Mouse (Mus musculus) CH12.LX (cell line): Measurements from ENCODE around the gene Slc38a2. TPM values are rescaled to one million over a fixed set of nuclear protein-coding genes. Genes with fewer than 3 reads are reported as not detected.

Experiments
- DNase-seq: peaks from one replicate; pipeline ENCODE4 v3.0.0-alpha.2; 2013; ENCODE audit errors: extremely low read depth
- H3K27ac ChIP-seq: 2 replicates; pipeline ENCODE4 v1.5.1; 2012; ENCODE audit warnings: low read depth, mild to moderate bottlenecking, control low read depth, moderate library complexity; ENCODE audit not compliant: insufficient read depth
- H3K27me3 ChIP-seq: replicated peaks from 2 replicates; pipeline ENCODE3; 2012; ENCODE audit warnings: inconsistent platforms
- H3K36me3 ChIP-seq, 2 experiments: replicated peaks in 1 of 2; 2 replicates each; pipeline versions ENCODE3 to v1.6.1; 2012; ENCODE audit warnings: inconsistent platforms in 1 of 2, low read length in 1 of 2, mild to moderate bottlenecking in 1 of 2, mixed read lengths in 1 of 2, moderate library complexity in 1 of 2; ENCODE audit not compliant: control insufficient read depth in 1 of 2, insufficient read depth in 1 of 2
- H3K4me1 ChIP-seq, 2 experiments: 2 replicates each; pipeline ENCODE4 v1.6.1; 2012; ENCODE audit warnings: inconsistent platforms in 1 of 2, moderate library complexity in 1 of 2; ENCODE audit not compliant: insufficient read depth in 2 of 2, control insufficient read depth in 1 of 2
- H3K4me2 ChIP-seq: 2 replicates; pipeline ENCODE4 v1.6.1; 2012; ENCODE audit warnings: low read depth, mild to moderate bottlenecking, control low read depth; ENCODE audit not compliant: poor library complexity, insufficient read depth, severe bottlenecking
- H3K4me3 ChIP-seq, 3 experiments: fragments of 150-350 bp in 1 of 3; sonication (generic) in 1 of 3; replicated peaks in 1 of 3; 2 replicates each; pipeline versions ENCODE3 to v1.5.1; 2011 to 2012; ENCODE audit warnings: low read depth in 2 of 3, low read length in 2 of 3, mild to moderate bottlenecking in 2 of 3, moderate library complexity in 2 of 3, control low read depth in 1 of 3, improper control_type of control experiment in 1 of 3, inconsistent platforms in 1 of 3, mixed read lengths in 1 of 3; ENCODE audit not compliant: poor library complexity in 1 of 3
- H3K79me2 ChIP-seq: replicated peaks from 2 replicates; pipeline ENCODE4 v1.6.1; 2012; ENCODE audit warnings: mild to moderate bottlenecking, moderate library complexity; ENCODE audit not compliant: control insufficient read depth, poor library complexity, insufficient read depth, severe bottlenecking; ENCODE audit errors: extremely low read depth
- H3K9ac ChIP-seq: 2 replicates; pipeline ENCODE4 v1.6.1; 2012; ENCODE audit warnings: low read depth, mild to moderate bottlenecking, control low read depth, moderate library complexity; ENCODE audit not compliant: insufficient read depth
- H3K9me3 ChIP-seq: replicated peaks from 2 replicates; pipeline ENCODE3; 2012; ENCODE audit warnings: low read length, inconsistent platforms, mixed read lengths
- CHD1 ChIP-seq: IDR thresholded peaks from 2 replicates; pipeline ENCODE4 v1.6.1; 2012; ENCODE audit warnings: low read depth, low read length, improper control_type of control experiment, inconsistent platforms
- CHD2 ChIP-seq: IDR thresholded peaks from 2 replicates; pipeline ENCODE4 v1.6.1; 2011; ENCODE audit warnings: low read length, improper control_type of control experiment
- CTCF ChIP-seq, 2 experiments: IDR thresholded peaks in 1 of 2; conservative IDR thresholded peaks in 1 of 2; 2 replicates each; pipeline ENCODE4 v1.5.1; 2011 to 2012; ENCODE audit warnings: low read depth in 2 of 2, low read length in 2 of 2, improper control_type of control experiment in 1 of 2, inconsistent platforms in 1 of 2, mild to moderate bottlenecking in 1 of 2, moderate library complexity in 1 of 2
- E2F4 ChIP-seq: IDR thresholded peaks from 2 replicates; pipeline ENCODE4 v1.6.1; 2011; ENCODE audit warnings: low read depth, low read length, improper control_type of control experiment; ENCODE audit not compliant: insufficient replicate concordance
- EP300 ChIP-seq: IDR thresholded peaks from 2 replicates; pipeline ENCODE4 v1.6.1; 2011; ENCODE audit warnings: low read length, improper control_type of control experiment
- ETS1 ChIP-seq: conservative IDR thresholded peaks from 2 replicates; pipeline ENCODE4 v1.6.1; 2012; ENCODE audit warnings: low read depth, mild to moderate bottlenecking, inconsistent platforms, low read length, improper control_type of control experiment, moderate library complexity
- IRF4 ChIP-seq: IDR thresholded peaks from 2 replicates; pipeline ENCODE4 v1.6.1; 2014; ENCODE audit warnings: low read depth, mild to moderate bottlenecking, inconsistent platforms, low read length, improper control_type of control experiment
- JUN ChIP-seq: IDR thresholded peaks from 2 replicates; pipeline ENCODE4 v1.6.1; 2011; ENCODE audit warnings: low read depth, mild to moderate bottlenecking, low read length, improper control_type of control experiment, moderate library complexity; ENCODE audit not compliant: insufficient read depth
- JUND ChIP-seq: conservative IDR thresholded peaks from 2 replicates; pipeline ENCODE4 v1.6.1; 2011; ENCODE audit warnings: low read depth, low read length, improper control_type of control experiment
- KAT2A ChIP-seq: IDR thresholded peaks from 2 replicates; pipeline ENCODE4 v1.6.1; 2012; ENCODE audit warnings: low read length, improper control_type of control experiment, inconsistent platforms; ENCODE audit not compliant: insufficient replicate concordance
- MEF2A ChIP-seq: IDR thresholded peaks from 2 replicates; pipeline ENCODE4 v1.6.1; 2014; ENCODE audit warnings: low read depth, mild to moderate bottlenecking, inconsistent platforms, low read length, improper control_type of control experiment, borderline replicate concordance
- MYC ChIP-seq: IDR thresholded peaks from 2 replicates; pipeline ENCODE4 v1.6.1; 2011; ENCODE audit warnings: low read depth, mild to moderate bottlenecking, improper control_type of control experiment, low read length
- NELFE ChIP-seq: IDR thresholded peaks from 2 replicates; pipeline ENCODE4 v1.6.1; 2011; ENCODE audit warnings: low read depth, low read length, improper control_type of control experiment
- NRF1 ChIP-seq: IDR thresholded peaks from 2 replicates; pipeline ENCODE4 v1.6.1; 2014; ENCODE audit warnings: low read depth, mild to moderate bottlenecking, inconsistent platforms, low read length, improper control_type of control experiment, moderate library complexity
- SIN3A ChIP-seq: IDR thresholded peaks from 2 replicates; pipeline ENCODE4 v1.6.1; 2012; ENCODE audit warnings: low read length, improper control_type of control experiment, inconsistent platforms
- TBP ChIP-seq: conservative IDR thresholded peaks from 2 replicates; pipeline ENCODE4 v1.6.1; 2011; ENCODE audit warnings: low read depth, low read length, improper control_type of control experiment
- UBTF ChIP-seq: IDR thresholded peaks from 2 replicates; pipeline ENCODE4 v1.6.1; 2012; ENCODE audit warnings: low read depth, mild to moderate bottlenecking, inconsistent platforms, low read length, improper control_type of control experiment, moderate library complexity
- USF1 ChIP-seq: IDR thresholded peaks from 2 replicates; pipeline ENCODE4 v1.6.1; 2014; ENCODE audit warnings: low read depth, mild to moderate bottlenecking, inconsistent platforms, low read length, improper control_type of control experiment
- USF2 ChIP-seq: conservative IDR thresholded peaks from 2 replicates; pipeline ENCODE4 v1.6.1; 2011; ENCODE audit warnings: low read depth, low read length, improper control_type of control experiment
- ZC3H11A ChIP-seq: IDR thresholded peaks from 2 replicates; pipeline ENCODE4 v1.6.1; 2012; ENCODE audit warnings: low read depth, mild to moderate bottlenecking, inconsistent platforms, low read length, improper control_type of control experiment
- ZKSCAN1 ChIP-seq: IDR thresholded peaks from 2 replicates; pipeline ENCODE4 v1.6.1; 2012; ENCODE audit warnings: low read depth, inconsistent platforms, low read length, improper control_type of control experiment, borderline replicate concordance
- dilution Hi-C: fragments of 300-500 bp; cut with MboI; formaldehyde crosslinking; loops from 2 replicates; pipeline ENCODE4 v1.14.3; 2020; ENCODE audit warnings: low sequenced_read_pairs; ENCODE audit not compliant: extremely low pct_unique_long_range_greater_than_20kb, extremely low pct_ligation_motif_present
- in situ Hi-C: fragments of 300-500 bp; cut with MboI; formaldehyde crosslinking; loops from 3 replicates; pipeline ENCODE4 v1.14.3; 2019; ENCODE audit warnings: low sequenced_read_pairs, low pct_ligation_motif_present, low pct_unique_long_range_greater_than_20kb, mixed read lengths
- polyA plus RNA-seq: library from polyadenylated mRNA; unstranded; fragments of >175 nt; gene quantifications from 2 replicates; pipeline ENCODE4 v1.2.1, GENCODE M21; 2012; ENCODE audit warnings: low read depth; ENCODE audit not compliant: insufficient read length
- total RNA-seq, 2 experiments: library from RNA; depleted of rRNA; stranded (reverse); fragments of 300-350 nt in 1 of 2; fragments of >200 nt in 1 of 2; gene quantifications; 2 replicates each; pipeline ENCODE4 v1.2.3; 2012 to 2014

Slc38a2 gene
- total and polyA plus RNA-seq, 3 experiments: 41.4 to 70.5 (median 59.3) TPM

DNA sequence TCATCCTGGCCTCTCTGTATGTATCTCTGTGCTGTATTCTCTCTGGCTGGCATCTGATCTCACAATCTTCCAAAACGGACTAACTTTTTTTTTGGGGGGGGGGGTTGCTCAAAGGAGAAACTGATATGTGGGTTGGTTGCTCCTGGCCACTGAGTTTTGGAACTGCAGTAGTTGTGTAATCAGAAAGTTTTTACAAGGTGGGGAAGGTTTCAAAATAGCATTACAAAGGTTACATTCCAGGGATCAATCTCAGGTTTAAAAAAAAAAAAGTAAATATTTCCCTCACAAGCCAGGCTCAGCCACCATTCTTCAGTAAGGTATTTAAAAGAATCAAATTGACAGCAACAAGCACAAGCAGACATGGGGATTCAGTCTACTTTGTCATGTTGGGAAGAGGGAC is 25.4 kb downstream of the Slc38a2 start:
- Histone ChIP-seq H3K79me2 (no peaks in the 10 kb centered on the region), H3K4me3 (no peak overlapping the region), H3K27ac (no peak overlapping the region), H3K9ac (no peak overlapping the region), H3K4me1 (0 out of 4 replicates have a peak, but pooled peaks cover 0 to 2% of the 10 kb centered on the region in 2 experiments), H3K27me3 (peaks cover 10% of the 10 kb centered on the region), H3K4me2 (no peak overlapping the region), H3K36me3 (no peaks in the 10 kb centered on the region), H3K9me3 (no peaks in the 10 kb centered on the region)
- DNase-seq: no peak
- dilution Hi-C loops: no loop called here
- TF ChIP-seq E2F4 (no peak), MEF2A (no peak), CTCF (conservative IDR thresholded peaks at IDR 0.05 in 1 of 2, IDR thresholded peaks at IDR 0.05 in 1 of 2; ENCODE audit: low read depth in 2 of 2, low read length in 2 of 2) (no peak), CHD2 (no peak), NELFE (no peak), SIN3A (no peak), TBP (no peak), MYC (no peak), USF2 (no peak), ZKSCAN1 (no peak), EP300 (no peak), ETS1 (no peak), NRF1 (no peak), CHD1 (no peak), KAT2A (no peak), USF1 (no peak), ZC3H11A (no peak), IRF4 (no peak)
- in situ Hi-C loops: loop anchor here (5.0 kb wide), 1 partner anchor 127 kb away; no protein-coding TSS in a partner anchor

- in situ Hi-C loops: loop anchor here (5.0 kb wide), 1 partner anchor 122 kb away; no protein-coding TSS in a partner anchor
- no peak for DNase-seq
- peak overlapping the region; percentile 5; the same call in 1 of the 2 replicates for H3K4me2 ChIP-seq
- no peak overlapping the region for H3K9ac ChIP-seq
- dilution Hi-C loops: no loop called here
- H3K27me3 ChIP-seq: peaks cover 3% of the 10 kb centered on the region
- no peaks in the 10 kb centered on the region for H3K36me3 ChIP-seq
- H3K4me3 ChIP-seq: no peak overlapping the region
- no peaks in the 10 kb centered on the region for H3K79me2 ChIP-seq
- H3K4me1 ChIP-seq: peaks cover 2 to 8% of the 10 kb centered on the region in 2 experiments; a peak in 2 of 4 replicates
- H3K9me3 ChIP-seq: no peaks in the 10 kb centered on the region
- H3K27ac ChIP-seq: no peak overlapping the region
- TF ChIP-seq JUND (peak; percentile 29; the same call in 1 of the 2 replicates), JUN (peak; percentile 66), EP300 (0 out of 2 replicates have a peak, but pooled peaks have one; percentile 11), MEF2A (0 out of 2 replicates have a peak, but pooled peaks have one; percentile 41), UBTF (no peak), SIN3A (no peak)
Measured at GRCm38 (mm10) chr15:96669721-96670120, 29.8 kb downstream of the Slc38a2 start.
